Mouse (Mus musculus) granulocyte monocyte progenitor cell, adult 5-6 weeks (primary cell): Measurements from ENCODE around the gene Otud7b. TPM values are rescaled to one million over a fixed set of nuclear protein-coding genes. Genes with fewer than 3 reads are reported as not detected.

Source experiments
- ATAC-seq: replicated peaks from 2 replicates; pipeline ENCODE4 v1.8.0; 2016; ENCODE audit warnings: mild to moderate bottlenecking, moderate TSS enrichment, inconsistent platforms; ENCODE audit not compliant: poor library complexity, severe bottlenecking
- total RNA-seq, 2 experiments: library from RNA; stranded (forward) in 1 of 2; stranded (reverse) in 1 of 2; fragments of 200-712, 200-1000 nt in 1 of 2; fragments of >200 nt in 1 of 2; fragmentation: Nextera tagmentation in 1 of 2; gene quantifications; 2 replicates each; pipeline ENCODE4 v1.2.3; 2014 to 2017

Gene Otud7b
- total RNA-seq, 2 experiments from 2014 or later: 6.1 to 8.8 TPM

GRCm38 (mm10) chr3:96082714-96083508 lies 21.4 kb upstream of the Otud7b start:
- no peak for ATAC-seq

GRCm38 (mm10) chr3:96084146-96084755 lies 20.1 kb upstream of the Otud7b start:
- ATAC-seq: no peak

- ATAC-seq: no peak
Measured at GRCm38 (mm10) chr3:96087219-96087618, 17.1 kb upstream of the Otud7b start.

- ATAC-seq: no peak
Measured at GRCm38 (mm10) chr3:96087801-96088200, 16.5 kb upstream of the Otud7b start.

DNA sequence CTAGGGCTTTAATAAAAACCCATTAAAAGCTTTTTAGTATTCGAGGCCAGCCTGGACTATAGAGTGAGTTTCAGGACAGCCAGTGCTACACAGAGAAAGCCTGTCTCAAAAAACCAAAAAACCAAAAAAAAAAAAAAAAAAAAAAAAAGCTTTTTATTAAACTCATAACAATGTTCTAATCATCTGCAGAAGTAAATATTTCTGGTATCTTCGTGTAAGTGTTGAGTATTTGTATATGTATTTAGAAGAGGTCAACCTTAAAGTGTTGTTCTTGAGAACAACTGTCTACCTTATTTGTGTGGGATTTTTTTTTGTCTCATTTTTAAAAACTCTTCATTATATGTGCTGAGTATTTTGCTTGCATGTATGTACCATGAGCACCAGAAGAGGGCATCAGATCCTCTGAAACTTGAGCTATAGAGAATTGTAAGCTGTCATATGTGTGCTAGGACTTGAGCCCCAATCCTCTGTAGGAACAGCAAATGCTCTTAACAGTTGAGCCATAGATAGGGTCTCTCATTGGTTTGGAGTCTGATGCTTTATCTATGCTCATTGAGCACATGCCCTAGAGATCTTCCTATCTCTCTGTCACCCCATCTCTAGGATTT lies 14.3 kb upstream of the Otud7b start:
- ATAC-seq: peak; percentile 37; the same call in 1 of the 2 replicates

- no peak for ATAC-seq
Measured at GRCm38 (mm10) chr3:96091146-96091545, 13.2 kb upstream of the Otud7b start.

DNA sequence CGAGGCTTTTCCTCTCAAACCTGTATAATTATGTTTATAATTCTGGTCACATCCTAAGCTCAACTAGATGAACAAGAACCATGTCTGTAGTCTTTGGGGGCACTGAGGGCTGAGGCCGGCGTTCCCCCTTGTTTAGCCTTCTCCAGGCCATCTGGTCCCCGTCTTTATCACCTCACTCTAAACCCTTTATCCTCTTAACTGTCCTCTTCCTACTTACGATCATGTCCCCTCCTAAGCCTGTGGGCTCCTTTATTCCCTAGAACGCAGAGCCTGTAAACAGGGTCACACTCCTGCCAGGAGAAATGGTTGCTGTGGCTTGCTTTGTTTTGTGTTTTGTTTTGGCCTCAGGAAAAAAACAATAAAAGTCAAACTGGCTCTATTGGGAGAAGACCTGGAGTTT lies 12.4 kb upstream of the Otud7b start:
- ATAC-seq: no peak

- ATAC-seq: no peak
Measured at GRCm38 (mm10) chr3:96093509-96093908, 10.8 kb upstream of the Otud7b start.

DNA sequence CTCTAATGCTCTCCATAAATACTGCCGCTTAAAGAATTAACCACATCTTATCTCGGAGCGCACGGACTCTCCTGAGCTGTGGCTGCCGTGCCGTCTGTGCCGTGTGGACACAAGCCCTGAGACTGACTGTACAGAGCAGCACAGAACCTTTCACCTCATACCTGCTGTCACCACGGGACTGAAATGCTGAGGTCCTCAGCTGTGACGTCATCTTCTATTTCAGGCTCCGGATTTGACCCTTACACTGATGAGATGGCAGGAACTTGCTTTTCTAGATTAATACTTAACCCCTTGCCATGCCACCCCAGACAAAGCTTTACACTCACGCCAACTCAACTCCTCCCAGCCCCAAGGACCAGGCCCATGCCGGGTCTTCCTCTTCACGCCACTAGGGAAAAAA lies 10.1 kb upstream of the Otud7b start:
- ATAC-seq: no peak

DNA sequence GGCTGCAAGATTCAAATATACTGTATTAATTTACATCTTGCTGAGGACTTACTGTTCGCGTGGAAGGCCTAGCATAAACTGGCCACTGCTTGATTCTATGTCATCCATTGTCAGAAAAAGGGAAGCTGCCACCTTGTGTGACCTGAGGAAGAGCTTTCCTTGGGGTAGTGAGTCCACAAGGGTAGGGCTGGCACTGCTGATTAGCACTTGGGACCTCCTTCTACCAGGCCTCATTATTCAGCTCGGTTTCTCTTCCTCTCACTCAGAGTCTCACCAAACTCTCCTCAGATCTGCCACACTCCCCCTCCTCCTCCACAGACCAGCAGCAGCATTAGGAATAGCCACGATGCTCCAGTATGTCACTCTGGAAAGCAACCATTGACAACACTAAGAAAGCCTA lies 6.2 kb upstream of the Otud7b start:
- peak; percentile 68 for ATAC-seq

GRCm38 (mm10) chr3:96098616-96099267 lies 5.6 kb upstream of the Otud7b start:
- peak; percentile 71 for ATAC-seq

DNA sequence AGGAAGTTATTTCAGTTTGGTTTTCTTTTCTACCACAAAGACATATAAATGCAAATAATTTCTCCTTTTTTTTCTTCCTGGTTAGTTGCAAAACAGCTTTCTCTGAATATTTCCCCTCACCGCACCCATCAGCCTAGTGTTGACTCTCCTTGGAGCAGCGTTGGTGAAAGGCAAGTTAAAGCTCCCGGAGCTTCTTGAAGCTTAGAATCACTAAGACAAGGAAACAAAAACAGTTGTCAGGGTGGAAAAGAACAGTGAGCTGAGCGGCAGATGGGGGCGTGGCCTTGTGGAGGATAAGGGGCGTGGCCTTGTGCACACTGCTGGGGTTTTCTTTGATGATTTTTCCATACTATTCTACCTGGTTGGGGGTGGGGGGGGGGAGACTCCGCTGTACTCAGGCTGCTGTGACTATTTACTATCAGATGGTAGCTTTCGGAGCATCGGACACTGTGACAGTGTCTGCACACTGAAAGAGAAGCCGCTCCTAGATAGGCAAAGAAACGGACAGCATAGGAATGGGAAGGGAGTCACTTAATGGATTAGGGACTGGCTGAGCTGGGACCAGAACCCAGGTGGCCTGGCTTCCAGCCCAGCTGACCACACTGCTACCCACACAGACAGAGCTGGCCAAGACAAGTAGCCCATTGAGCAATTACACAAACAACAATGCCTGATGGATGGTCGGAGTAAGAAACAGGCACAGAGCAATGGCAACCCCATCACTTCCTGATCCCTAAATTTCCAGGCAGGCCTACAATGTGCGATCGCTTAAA lies 2.0 kb upstream of the Otud7b start:
- ATAC-seq: peak; percentile 42

DNA sequence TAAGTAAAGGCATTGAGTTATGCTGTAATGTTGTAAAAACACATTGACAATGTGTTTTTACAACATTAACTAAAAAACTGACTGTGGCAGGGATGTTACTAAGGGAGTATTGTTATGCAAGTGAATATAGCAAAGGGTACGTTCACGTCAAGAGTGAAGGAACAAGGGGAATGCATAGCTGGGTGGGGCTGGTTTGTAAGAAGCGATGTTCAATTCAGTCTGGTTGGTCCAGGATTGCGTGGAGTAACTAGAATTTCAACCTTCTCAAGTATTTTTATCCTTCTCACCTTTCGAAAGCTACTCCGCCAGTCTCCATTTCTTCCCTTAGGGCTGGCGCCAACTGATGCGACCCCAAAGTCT lies 446 bp upstream of the Otud7b start:
- 0 out of 2 replicates have a peak, but pooled peaks have one; percentile 6 for ATAC-seq

DNA sequence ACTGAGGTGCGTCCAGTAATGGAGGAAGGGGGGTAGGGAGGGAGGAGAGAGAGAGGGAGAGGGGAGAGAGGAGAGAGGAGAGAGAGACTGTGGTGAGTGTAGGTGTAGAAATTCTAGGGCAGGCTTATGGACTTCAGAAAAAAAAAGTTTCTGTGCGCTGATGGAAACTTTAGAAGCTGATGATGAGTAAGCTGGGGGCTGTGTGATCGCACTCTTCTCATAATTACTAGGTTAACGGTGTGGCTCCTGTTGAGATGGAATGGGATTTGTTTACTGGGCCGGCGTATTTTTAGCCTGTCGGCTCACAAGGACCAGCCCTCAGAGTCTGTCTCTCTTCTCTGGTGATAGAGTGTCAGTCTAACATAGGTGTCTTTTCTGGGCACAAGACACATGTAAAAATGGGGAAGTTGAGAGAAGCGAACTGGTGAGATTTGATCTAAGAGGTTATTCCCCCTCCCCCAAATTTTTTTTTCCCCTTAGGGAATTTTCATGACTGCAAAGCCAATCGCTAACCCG lies 963 bp downstream of the Otud7b start:
- no peak for ATAC-seq

- no peak for ATAC-seq
Measured at GRCm38 (mm10) chr3:96106151-96106550, 1.8 kb downstream of the Otud7b start.

- no peak for ATAC-seq
Measured at GRCm38 (mm10) chr3:96108315-96108714, 4.0 kb downstream of the Otud7b start.

GRCm38 (mm10) chr3:96113251-96113650 lies 8.9 kb downstream of the Otud7b start:
- no peak for ATAC-seq

GRCm38 (mm10) chr3:96118142-96118541 lies 13.8 kb downstream of the Otud7b start:
- ATAC-seq: peak; percentile 94

DNA sequence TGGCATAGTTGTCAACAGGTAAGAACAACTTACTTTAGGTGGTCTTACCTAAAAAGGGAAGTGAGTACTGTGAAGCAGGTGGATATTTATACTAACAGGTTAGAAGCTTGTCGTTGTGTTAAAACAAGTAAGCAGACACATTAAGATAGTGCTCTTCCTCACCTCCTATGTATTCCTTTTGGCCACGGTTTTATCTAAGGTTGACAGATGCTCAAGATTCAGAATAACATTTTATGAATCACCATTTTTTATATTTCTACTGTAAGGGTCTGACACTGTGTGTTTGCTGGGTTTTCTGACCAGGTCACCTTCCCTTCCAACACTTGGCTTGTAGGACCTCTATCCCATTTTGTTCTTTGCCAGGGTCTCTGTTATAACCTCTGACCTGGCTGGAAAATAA lies 14.4 kb downstream of the Otud7b start:
- no peak for ATAC-seq

- ATAC-seq: no peak
Measured at GRCm38 (mm10) chr3:96124235-96124634, 19.9 kb downstream of the Otud7b start.
